Mouse (Mus musculus): ENCODE data around the gene Slc22a6. TPM values are rescaled to one million over a fixed set of nuclear protein-coding genes. Genes with fewer than 3 reads are reported as not detected.

Slc22a6 gene
- polyA plus RNA-seq, 1 experiment = 0.08 TPM

GRCm38 (mm10) chr19:8592155-8592554 is 25.7 kb upstream of the Slc22a6 start:
- no peak overlapping the region for H3K4me3 ChIP-seq (ENCODE audit: extremely low read depth, insufficient read depth, insufficient read length)

GRCm38 (mm10) chr19:8592873-8593408 is 24.9 kb upstream of the Slc22a6 start:
- H3K27ac ChIP-seq (ENCODE audit: insufficient read depth, low read length) = no peak overlapping the region

More at GRCm38 (mm10) chr19:8592155-8592554, 25.7 kb upstream of the Slc22a6 start:
- H3K27ac ChIP-seq (ENCODE audit: insufficient read depth, low read length) = no peak overlapping the region
- WGBS = 10% methylated on average over 2 of the region's 2 CpGs
- no peaks in the 10 kb centered on the region for H3K36me3 ChIP-seq (ENCODE audit: control insufficient read depth, insufficient read depth, low read length)
- peak; percentile 20 to 45 for DNase-seq (ENCODE audit: low read depth in 1 of 2, low spot score in 2 of 2)
- TF ChIP-seq POLR2A (IDR thresholded peaks at IDR 0.05; ENCODE audit: low read depth, low read length) (no peak), CTCF (IDR thresholded peaks at IDR 0.05; ENCODE audit: extremely low read depth, insufficient read depth, insufficient read length, insufficient replicate concordance) (no peak)
- peaks cover 16% of the 10 kb centered on the region; the same call in 1 of the 2 replicates for H3K4me1 ChIP-seq (ENCODE audit: control insufficient read depth, insufficient read depth, insufficient read length)
- H3K27me3 ChIP-seq (ENCODE audit: control insufficient read depth, insufficient read depth, low read length) = no peaks in the 10 kb centered on the region

GRCm38 (mm10) chr19:8593833-8594232 is 24.0 kb upstream of the Slc22a6 start:
- WGBS = 60% methylated on average over 11 of the region's 11 CpGs

More at GRCm38 (mm10) chr19:8592873-8593408, 24.9 kb upstream of the Slc22a6 start:
- no peak for DNase-seq (ENCODE audit: low read depth in 1 of 2, low spot score in 2 of 2)
- TF ChIP-seq CTCF (IDR thresholded peaks at IDR 0.05; ENCODE audit: extremely low read depth, insufficient read depth, insufficient read length, insufficient replicate concordance) = no peak
- TF ChIP-seq POLR2A (IDR thresholded peaks at IDR 0.05; ENCODE audit: low read depth, low read length) = no peak
- H3K4me3 ChIP-seq (ENCODE audit: extremely low read depth, insufficient read depth, insufficient read length) = no peak overlapping the region
- peaks cover 16% of the 10 kb centered on the region; the same call in 1 of the 2 replicates for H3K4me1 ChIP-seq (ENCODE audit: control insufficient read depth, insufficient read depth, insufficient read length)
- 67% methylated on average over 6 of the region's 6 CpGs for WGBS
- H3K36me3 ChIP-seq (ENCODE audit: control insufficient read depth, insufficient read depth, low read length) = no peaks in the 10 kb centered on the region
- no peaks in the 10 kb centered on the region for H3K27me3 ChIP-seq (ENCODE audit: control insufficient read depth, insufficient read depth, low read length)

GRCm38 (mm10) chr19:8594518-8594917 is 23.3 kb upstream of the Slc22a6 start:
- 43% methylated on average over 1 of the region's 1 CpGs for WGBS
- Histone ChIP-seq H3K4me1 (ENCODE audit: control insufficient read depth, insufficient read depth, insufficient read length) (peaks cover 16% of the 10 kb centered on the region; the same call in 1 of the 2 replicates), H3K27me3 (ENCODE audit: control insufficient read depth, insufficient read depth, low read length) (no peaks in the 10 kb centered on the region), H3K36me3 (ENCODE audit: control insufficient read depth, insufficient read depth, low read length) (no peaks in the 10 kb centered on the region), H3K27ac (ENCODE audit: insufficient read depth, low read length) (no peak overlapping the region), H3K4me3 (ENCODE audit: extremely low read depth, insufficient read depth, insufficient read length) (no peak overlapping the region)
- DNase-seq (ENCODE audit: low read depth in 1 of 2, low spot score in 2 of 2) = no peak
- TF ChIP-seq CTCF (IDR thresholded peaks at IDR 0.05; ENCODE audit: extremely low read depth, insufficient read depth, insufficient read length, insufficient replicate concordance) = no peak
- no peak for TF ChIP-seq POLR2A (IDR thresholded peaks at IDR 0.05; ENCODE audit: low read depth, low read length)

More at GRCm38 (mm10) chr19:8593833-8594232, 24.0 kb upstream of the Slc22a6 start:
- no peaks in the 10 kb centered on the region for H3K27me3 ChIP-seq (ENCODE audit: control insufficient read depth, insufficient read depth, low read length)
- DNase-seq (ENCODE audit: low read depth in 1 of 2, low spot score in 2 of 2) = no peak
- no peak overlapping the region for H3K27ac ChIP-seq (ENCODE audit: insufficient read depth, low read length)
- H3K4me1 ChIP-seq (ENCODE audit: control insufficient read depth, insufficient read depth, insufficient read length) = peaks cover 16% of the 10 kb centered on the region; the same call in 1 of the 2 replicates
- TF ChIP-seq POLR2A (IDR thresholded peaks at IDR 0.05; ENCODE audit: low read depth, low read length) (no peak), CTCF (IDR thresholded peaks at IDR 0.05; ENCODE audit: extremely low read depth, insufficient read depth, insufficient read length, insufficient replicate concordance) (no peak)
- no peak overlapping the region for H3K4me3 ChIP-seq (ENCODE audit: extremely low read depth, insufficient read depth, insufficient read length)
- H3K36me3 ChIP-seq (ENCODE audit: control insufficient read depth, insufficient read depth, low read length) = no peaks in the 10 kb centered on the region

- Histone ChIP-seq H3K27me3 (ENCODE audit: control insufficient read depth, insufficient read depth, low read length) (no peaks in the 10 kb centered on the region), H3K36me3 (ENCODE audit: control insufficient read depth, insufficient read depth, low read length) (no peaks in the 10 kb centered on the region), H3K27ac (ENCODE audit: insufficient read depth, low read length) (no peak overlapping the region), H3K4me3 (ENCODE audit: extremely low read depth, insufficient read depth, insufficient read length) (no peak overlapping the region), H3K4me1 (ENCODE audit: control insufficient read depth, insufficient read depth, insufficient read length) (peaks cover 9% of the 10 kb centered on the region; the same call in 1 of the 2 replicates)
- 68% methylated on average over 4 of the region's 4 CpGs for WGBS
- TF ChIP-seq CTCF (IDR thresholded peaks at IDR 0.05; ENCODE audit: extremely low read depth, insufficient read depth, insufficient read length, insufficient replicate concordance) (no peak), POLR2A (IDR thresholded peaks at IDR 0.05; ENCODE audit: low read depth, low read length) (no peak)
- no peak for DNase-seq (ENCODE audit: low read depth in 1 of 2, low spot score in 2 of 2)
Observed at GRCm38 (mm10) chr19:8597269-8597668, 20.6 kb upstream of the Slc22a6 start.

- Histone ChIP-seq H3K4me1 (ENCODE audit: control insufficient read depth, insufficient read depth, insufficient read length) (no peaks in the 10 kb centered on the region), H3K4me3 (ENCODE audit: extremely low read depth, insufficient read depth, insufficient read length) (no peak overlapping the region), H3K27ac (ENCODE audit: insufficient read depth, low read length) (no peak overlapping the region), H3K27me3 (ENCODE audit: control insufficient read depth, insufficient read depth, low read length) (no peaks in the 10 kb centered on the region), H3K36me3 (ENCODE audit: control insufficient read depth, insufficient read depth, low read length) (no peaks in the 10 kb centered on the region)
- WGBS = 83% methylated on average over 2 of the region's 2 CpGs
- TF ChIP-seq POLR2A (IDR thresholded peaks at IDR 0.05; ENCODE audit: low read depth, low read length) (no peak), CTCF (IDR thresholded peaks at IDR 0.05; ENCODE audit: extremely low read depth, insufficient read depth, insufficient read length, insufficient replicate concordance) (no peak)
- no peak for DNase-seq (ENCODE audit: low read depth in 1 of 2, low spot score in 2 of 2)
Observed at GRCm38 (mm10) chr19:8599229-8599628, 18.6 kb upstream of the Slc22a6 start.

GRCm38 (mm10) chr19:8601922-8602321 is 15.9 kb upstream of the Slc22a6 start:
- H3K4me1 ChIP-seq (ENCODE audit: control insufficient read depth, insufficient read depth, insufficient read length) = no peaks in the 10 kb centered on the region
- H3K27ac ChIP-seq (ENCODE audit: insufficient read depth, low read length) = no peak overlapping the region
- no peaks in the 10 kb centered on the region for H3K27me3 ChIP-seq (ENCODE audit: control insufficient read depth, insufficient read depth, low read length)
- no peak for DNase-seq (ENCODE audit: low read depth in 1 of 2, low spot score in 2 of 2)
- H3K4me3 ChIP-seq (ENCODE audit: extremely low read depth, insufficient read depth, insufficient read length) = no peak overlapping the region
- no peaks in the 10 kb centered on the region for H3K36me3 ChIP-seq (ENCODE audit: control insufficient read depth, insufficient read depth, low read length)
- TF ChIP-seq CTCF (IDR thresholded peaks at IDR 0.05; ENCODE audit: extremely low read depth, insufficient read depth, insufficient read length, insufficient replicate concordance) (no peak), POLR2A (IDR thresholded peaks at IDR 0.05; ENCODE audit: low read depth, low read length) (no peak)

Measured in spleen, adult 2 months (tissue).